Mouse (Mus musculus): Measurements from ENCODE around the gene Wwox.
A peak's percentile ranks its signal among the peaks of the same experiment; 100 is the strongest.

Wwox gene

GRCm38 (mm10) chr8:114978206-114978960, 538.9 kb downstream of the Wwox start:
- no peak for DNase-seq

GRCm38 (mm10) chr8:114979671-114980070, 540.2 kb downstream of the Wwox start:
- DNase-seq: no peak

GRCm38 (mm10) chr8:114982762-114983161, 543.3 kb downstream of the Wwox start:
- DNase-seq: peak; percentile 92

GRCm38 (mm10) chr8:114984500-114984899, 545.0 kb downstream of the Wwox start:
- no peak for DNase-seq

- no peak for DNase-seq
Measured at GRCm38 (mm10) chr8:114985996-114986395, 546.5 kb downstream of the Wwox start.

DNA sequence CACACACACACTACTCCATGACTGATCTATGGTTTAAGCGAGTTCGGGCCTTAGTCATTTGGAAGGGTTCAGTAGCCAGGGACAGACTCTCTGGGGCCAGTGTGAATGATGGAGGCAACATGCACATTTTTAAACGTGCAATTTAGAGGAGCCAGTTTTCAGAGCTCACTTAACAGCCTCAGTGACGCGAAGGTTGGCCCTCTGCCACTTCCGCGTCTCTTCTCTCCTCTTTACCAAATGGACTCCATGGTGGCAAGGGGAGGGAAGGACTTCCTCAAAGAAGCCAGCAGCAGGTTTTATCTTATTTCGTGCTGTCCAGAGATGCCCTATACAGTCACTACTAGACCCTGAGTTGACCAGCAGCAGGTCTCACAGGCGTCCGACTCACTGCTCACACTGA, 547.5 kb downstream of the Wwox start:
- no peak for DNase-seq

- no peak for DNase-seq
Measured at GRCm38 (mm10) chr8:114990865-114991613, 551.6 kb downstream of the Wwox start.

DNA sequence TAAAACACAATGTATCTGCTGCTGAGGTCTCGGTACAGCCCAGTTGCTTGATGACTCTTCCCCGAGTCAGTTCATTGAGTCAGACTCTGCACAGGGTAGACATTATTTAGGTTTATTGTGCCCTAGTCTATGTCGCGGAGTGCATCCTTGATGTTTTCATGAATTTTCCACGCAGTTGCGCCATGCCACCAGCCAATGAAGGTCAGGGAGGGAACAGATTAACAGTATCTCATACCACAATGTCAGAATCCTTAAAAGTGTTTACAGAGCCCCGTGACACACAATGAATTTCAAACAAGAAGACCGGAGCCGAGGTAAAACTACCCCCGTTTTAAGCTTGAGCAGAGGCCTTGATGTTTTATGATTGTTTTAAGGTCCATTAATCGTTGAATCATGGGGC, 561.3 kb downstream of the Wwox start:
- no peak for DNase-seq

GRCm38 (mm10) chr8:115005021-115005420, 565.6 kb downstream of the Wwox start:
- DNase-seq: no peak

DNA sequence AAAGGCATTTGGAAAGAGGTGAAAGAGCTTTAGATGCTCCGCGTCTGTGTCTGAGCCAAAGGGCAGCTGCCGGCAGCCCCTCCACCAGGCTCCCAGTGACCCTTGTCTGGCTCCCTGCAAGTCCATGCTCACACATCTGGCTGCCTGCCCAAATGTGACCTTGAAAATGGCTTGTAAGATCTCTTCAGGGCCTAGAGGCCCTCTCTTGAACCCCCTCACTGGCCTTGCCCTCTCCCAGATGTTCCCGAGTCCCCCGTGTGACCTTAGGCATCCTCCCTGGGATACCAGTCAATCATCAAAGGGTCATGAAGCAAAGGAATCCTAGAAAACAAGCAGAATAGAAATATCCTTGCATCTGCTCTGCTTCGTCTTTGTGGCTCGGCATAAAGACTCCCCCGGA, 567.1 kb downstream of the Wwox start:
- no peak for DNase-seq

GRCm38 (mm10) chr8:115007280-115007679, 567.8 kb downstream of the Wwox start:
- no peak for DNase-seq

GRCm38 (mm10) chr8:115008624-115009620, 569.5 kb downstream of the Wwox start:
- peak; percentile 92 for DNase-seq

- no peak for DNase-seq
Measured at GRCm38 (mm10) chr8:115009897-115010768, 570.7 kb downstream of the Wwox start.

DNA sequence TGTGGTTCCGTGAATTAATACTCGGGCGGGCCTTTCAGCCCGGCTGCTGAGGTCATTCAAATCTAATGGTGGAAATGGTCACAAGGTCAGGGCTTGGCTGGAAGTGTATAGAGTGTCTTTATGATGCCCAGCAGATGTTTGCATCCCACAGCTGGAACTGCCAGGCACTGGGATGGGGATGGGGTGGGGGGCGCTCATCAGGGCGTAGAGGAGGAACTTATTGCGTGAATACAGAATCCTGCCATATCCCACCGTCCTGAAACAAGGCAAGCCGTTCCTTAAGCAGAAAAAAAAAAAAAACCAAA, 571.3 kb downstream of the Wwox start:
- DNase-seq: no peak

DNA sequence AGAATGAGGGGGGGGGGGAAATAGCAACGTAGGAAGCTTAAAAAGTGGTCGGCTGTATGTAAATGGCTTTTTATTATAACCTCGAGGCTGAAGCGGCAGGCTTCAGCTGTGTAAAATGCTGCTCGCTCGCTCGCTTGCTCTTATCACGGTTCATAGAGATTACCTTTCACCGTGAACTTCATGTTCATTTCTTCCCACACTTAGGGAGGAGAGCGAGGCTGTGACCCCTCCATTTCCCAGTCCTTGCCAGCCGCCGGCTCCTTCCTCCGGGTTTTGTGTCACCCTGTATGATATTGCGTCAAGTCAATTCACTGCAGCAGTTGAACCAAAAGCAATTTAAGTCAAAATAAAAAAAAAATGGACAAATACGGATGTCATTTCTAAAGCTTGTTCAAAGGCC, 580.2 kb downstream of the Wwox start:
- DNase-seq: peak; percentile 78

- no peak for DNase-seq
Measured at GRCm38 (mm10) chr8:115021731-115022130, 582.3 kb downstream of the Wwox start.

- DNase-seq: no peak
Measured at GRCm38 (mm10) chr8:115024062-115024461, 584.6 kb downstream of the Wwox start.

DNA sequence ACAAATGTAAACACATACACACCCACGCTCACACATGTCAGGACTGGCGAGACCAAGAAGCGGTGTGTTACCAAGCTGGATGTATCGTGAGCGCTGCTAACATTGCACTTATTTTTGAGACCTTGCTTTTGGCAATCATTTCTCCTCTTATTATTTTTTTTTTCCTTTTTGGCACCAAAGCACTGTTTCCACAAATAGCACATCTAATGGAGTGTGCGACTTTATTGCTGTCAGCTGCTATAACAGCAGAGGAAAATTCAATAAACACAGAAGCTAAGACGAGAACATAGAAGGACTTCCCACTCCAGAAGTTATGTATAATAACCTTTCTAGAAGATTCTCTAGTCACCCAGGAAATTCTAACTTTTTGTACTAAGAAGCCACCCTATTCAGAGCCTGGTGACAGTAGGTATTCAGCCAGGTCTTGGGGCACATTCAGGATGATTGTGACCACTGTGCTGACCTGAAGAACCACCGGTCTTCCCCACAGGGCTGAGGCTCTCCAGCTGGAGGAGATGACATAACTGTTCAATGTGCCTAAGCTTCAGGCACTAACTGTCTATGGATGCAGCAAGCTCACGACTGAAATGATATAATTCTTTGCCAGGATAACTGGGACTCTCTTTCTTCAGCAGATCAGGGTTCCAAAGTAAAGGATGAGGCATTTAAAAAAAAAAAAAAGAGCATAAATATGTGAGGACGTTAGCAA, 586.1 kb downstream of the Wwox start:
- DNase-seq: no peak

DNA sequence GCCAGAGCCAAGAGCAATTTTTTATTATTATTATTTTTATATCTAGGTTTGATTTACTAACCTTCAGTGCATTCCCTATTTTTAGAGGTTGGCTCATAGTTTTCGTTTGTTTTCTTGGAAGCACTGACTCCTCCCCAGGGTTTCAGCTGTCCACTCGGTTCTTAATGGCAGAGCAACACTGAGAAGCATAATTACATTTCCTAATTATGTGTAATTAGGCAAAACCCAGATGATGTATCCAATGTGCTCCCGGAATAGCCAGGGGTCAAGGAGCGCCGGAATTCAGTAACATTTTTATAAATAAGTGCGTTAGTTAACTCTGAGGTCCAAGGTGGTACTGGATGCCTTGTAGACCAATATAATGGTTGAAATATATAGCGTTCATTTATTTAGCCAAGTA, 586.7 kb downstream of the Wwox start:
- DNase-seq: no peak

DNA sequence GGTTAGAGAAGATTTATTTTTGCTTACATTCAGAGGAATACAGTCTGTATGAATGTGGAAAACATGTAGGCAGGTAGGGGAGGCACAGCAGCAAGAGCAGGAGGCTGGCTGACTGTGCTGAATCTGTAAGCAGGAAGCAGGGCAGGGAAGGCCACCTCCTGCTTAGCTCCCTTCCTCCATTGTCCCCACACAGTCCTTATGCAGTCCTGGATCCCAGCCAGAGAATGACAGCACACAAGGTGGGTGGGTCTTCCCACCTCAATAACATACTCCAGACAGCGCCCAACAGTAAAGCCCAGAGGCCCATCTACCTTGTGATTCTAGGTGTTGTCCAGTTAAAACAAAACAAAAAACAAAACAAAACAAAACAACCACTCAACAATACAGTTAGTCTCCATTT, 593.7 kb downstream of the Wwox start:
- DNase-seq: no peak

GRCm38 (mm10) chr8:115036016-115036415, 596.6 kb downstream of the Wwox start:
- DNase-seq: no peak

- DNase-seq: no peak
Measured at GRCm38 (mm10) chr8:115038426-115038825, 599.0 kb downstream of the Wwox start.

Data from heart, adult 11 months (tissue).